Mouse (Mus musculus) MN1 (cell line): Measurements from ENCODE around the gene Kctd17.

Source experiments
- DNase-seq: peaks from one replicate; pipeline ENCODE4 v3.0.0-alpha.2; 2016; ENCODE audit warnings: low spot score

Gene Kctd17

DNA sequence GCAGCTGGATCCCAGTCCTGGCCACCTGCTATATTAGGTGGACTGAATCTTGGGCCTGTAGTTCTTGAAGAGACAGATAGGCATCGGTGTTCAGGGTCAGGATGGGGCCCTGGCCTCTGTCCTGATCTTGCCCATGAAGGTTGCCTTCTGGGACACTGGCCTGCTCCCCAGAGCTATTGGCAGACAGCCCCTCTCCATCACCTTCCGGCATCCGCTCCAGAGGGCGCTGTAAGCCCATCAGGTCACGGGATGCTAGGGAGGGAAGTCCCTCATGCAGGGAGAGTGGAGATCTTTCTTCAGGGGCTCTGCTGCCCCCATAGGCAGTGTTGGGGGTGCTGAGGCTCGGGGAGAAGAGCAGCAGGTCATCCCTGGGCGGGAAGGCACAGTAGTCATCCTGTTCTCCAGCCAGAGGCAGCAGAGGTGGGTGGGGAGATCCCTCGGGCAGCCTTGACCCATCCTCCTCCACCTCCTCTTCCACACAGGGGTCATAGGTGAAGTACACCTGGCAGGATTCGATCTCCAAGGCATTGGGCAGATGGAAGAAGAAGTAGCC lies 53.2 kb downstream of the Kctd17 start:
- DNase-seq, result no peak

DNA sequence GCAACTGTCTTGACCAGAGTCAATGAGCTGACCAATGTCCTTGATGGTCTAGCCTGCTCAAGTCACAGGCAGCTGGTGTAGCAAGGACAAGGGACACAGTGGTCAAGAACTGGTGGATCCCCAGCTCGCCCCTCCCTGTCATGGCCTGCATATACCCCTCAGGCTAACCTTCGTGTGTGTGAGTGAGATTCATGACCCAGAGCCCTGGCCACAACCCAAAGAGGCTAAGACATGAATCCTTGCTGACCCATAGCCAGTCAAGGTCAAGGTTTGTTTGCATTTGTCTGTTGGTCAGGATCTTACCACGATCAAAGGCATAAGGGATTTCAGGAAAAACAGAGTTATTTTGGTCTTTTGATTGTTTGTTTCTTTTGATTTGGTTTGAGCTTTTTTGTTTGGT lies 54.2 kb downstream of the Kctd17 start:
- DNase-seq, result no peak

DNA sequence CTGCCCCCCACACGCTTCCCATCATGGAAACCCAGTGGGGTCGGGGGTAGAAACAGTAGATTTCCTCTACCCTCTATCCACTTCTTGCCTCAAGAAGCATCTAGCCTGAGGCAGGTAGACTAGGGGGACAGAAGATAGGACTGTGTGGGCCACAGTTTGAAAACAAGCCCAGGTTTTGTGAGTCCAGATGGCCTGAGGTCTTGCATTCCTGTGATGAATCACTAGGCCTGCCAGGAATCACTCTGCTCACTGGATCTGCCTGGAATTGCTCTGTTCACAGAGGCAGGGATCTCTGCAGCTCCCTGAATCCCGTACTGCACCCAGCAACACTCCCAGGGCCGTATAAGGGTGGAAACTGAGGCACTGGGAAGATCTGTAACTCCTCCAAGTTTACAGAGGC lies 54.9 kb downstream of the Kctd17 start:
- DNase-seq, result no peak

DNA sequence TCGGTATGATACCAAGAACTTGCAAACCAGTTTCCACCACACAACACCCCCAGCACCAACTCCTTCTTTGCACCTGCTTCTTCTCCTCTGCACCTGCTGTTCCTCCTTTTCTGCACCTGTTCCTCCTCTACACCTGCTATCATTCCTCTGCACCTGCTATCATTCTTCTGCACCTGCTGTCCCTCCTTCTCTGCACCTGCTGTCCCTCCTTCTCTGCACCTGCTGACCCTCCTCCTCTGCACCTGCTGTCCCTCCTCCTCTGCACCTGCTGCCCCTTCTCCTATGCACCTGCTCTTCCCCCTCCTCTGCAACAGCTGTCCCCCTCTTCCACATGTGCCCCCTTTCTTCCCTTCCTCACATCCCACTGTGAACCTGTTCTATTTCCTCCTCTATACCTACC lies 58.2 kb downstream of the Kctd17 start:
- no peak for DNase-seq

DNA sequence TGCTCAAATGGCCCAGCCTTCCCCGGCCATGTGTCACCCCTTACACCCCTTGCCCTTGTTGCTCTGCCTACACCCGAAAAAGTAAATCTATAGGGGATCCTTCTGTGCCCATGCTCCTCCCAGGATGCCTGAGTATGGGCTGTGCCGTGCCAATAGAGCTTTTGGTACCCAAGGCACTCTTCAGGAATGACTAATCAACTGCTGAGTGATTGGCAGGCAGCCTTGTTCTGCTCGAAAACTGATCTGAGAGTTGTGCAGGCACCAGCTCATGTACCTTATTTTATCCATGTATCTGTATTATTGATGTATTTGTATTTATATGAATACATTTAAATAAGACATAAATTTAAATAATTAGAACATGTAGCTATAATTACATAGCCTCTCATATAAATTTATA lies 58.7 kb downstream of the Kctd17 start:
- no peak for DNase-seq
